Mouse (Mus musculus) neural tube, embryonic 11.5 days (tissue): ENCODE measurements around the gene Cdc73. TPM values are rescaled to one million over a fixed set of nuclear protein-coding genes. Genes with fewer than 3 reads are reported as not detected.

Experiments used
- ATAC-seq: fragments of 200-750 bp; cut with Nextera tagmentation; 2 replicates; pipeline ENCODE4 v1.8.0; 2017; ENCODE audit warnings: moderate number of reproducible peaks, mild to moderate bottlenecking, moderate TSS enrichment, moderate library complexity; ENCODE audit not compliant: insufficient read depth, low FRiP score, low TSS enrichment
- DNase-seq: peaks from one replicate; pipeline ENCODE4 v3.0.0-alpha.2; 2015; ENCODE audit warnings: low spot score
- H3K27ac ChIP-seq: fragments of 300-500 bp; sonication (generic); 2 replicates; pipeline ENCODE4 v1.5.1; 2014; ENCODE audit warnings: low read depth, mild to moderate bottlenecking, low read length
- H3K27me3 ChIP-seq: fragments of 300-500 bp; sonication (generic); 2 replicates; pipeline ENCODE4 v1.6.1; 2014; ENCODE audit warnings: mild to moderate bottlenecking, low read length, mixed read lengths; ENCODE audit not compliant: control insufficient read depth, insufficient read depth
- H3K36me3 ChIP-seq: fragments of 300-500 bp; sonication (generic); 2 replicates; pipeline ENCODE4 v1.6.1; 2014; ENCODE audit warnings: mild to moderate bottlenecking, low read length, moderate library complexity, mixed read lengths; ENCODE audit not compliant: control insufficient read depth, insufficient read depth
- H3K4me1 ChIP-seq: fragments of 300-500 bp; sonication (generic); 2 replicates; pipeline ENCODE4 v1.6.1; 2014; ENCODE audit warnings: low read length, mixed read lengths; ENCODE audit not compliant: control insufficient read depth, insufficient read depth
- H3K4me2 ChIP-seq: fragments of 300-500 bp; sonication (generic); 2 replicates; pipeline ENCODE4 v1.6.1; 2014; ENCODE audit warnings: low read depth, mild to moderate bottlenecking, moderate library complexity
- H3K4me3 ChIP-seq: fragments of 300-500 bp; sonication (generic); 2 replicates; pipeline ENCODE4 v1.5.1; 2014; ENCODE audit warnings: low read depth, low read length
- H3K9ac ChIP-seq: fragments of 300-500 bp; sonication (generic); 2 replicates; pipeline ENCODE4 v1.6.1; 2014; ENCODE audit warnings: mild to moderate bottlenecking, low read length
- H3K9me3 ChIP-seq: fragments of 300-500 bp; sonication (generic); 2 replicates; pipeline ENCODE4 v1.6.1; 2016; ENCODE audit warnings: low read length; ENCODE audit not compliant: control insufficient read depth
- WGBS: fragments of 180-500 bp; shearing (Covaris S2); extraction: QIAGEN DNeasy Blood & Tissue Kit; methylation state at CpG from one replicate; pipeline ENCODE4 v1.1.7; 2014; 5-methylcytosine and 5-hydroxymethylcytosine counted together
- polyA plus RNA-seq: library from polyadenylated mRNA; unstranded; fragments of >200 nt; fragmentation: Nextera tagmentation; extraction: Ambion mirVana; gene quantifications from 2 replicates; pipeline ENCODE4 v1.2.1, GENCODE M21; 2014

Cdc73 gene
- 23.2 and 23.3 TPM in 2 replicates for polyA plus RNA-seq

GRCm38 (mm10) chr1:143702741-143703262 lies at the start of gene Cdc73:
Cdc73 (minus strand) TSS chr1:143702893.
- WGBS = under 1% methylated on average over 53 of the region's 74 CpGs

GRCm38 (mm10) chr1:143745871-143746270 lies 43.2 kb upstream of the Cdc73 start:
- WGBS = 90% methylated on average over 10 of the region's 10 CpGs
- Histone ChIP-seq H3K4me1 (no peaks in the 10 kb centered on the region), H3K9ac (no peak overlapping the region), H3K36me3 (no peaks in the 10 kb centered on the region; the same call in 1 of the 2 replicates), H3K4me2 (no peak overlapping the region), H3K9me3 (no peaks in the 10 kb centered on the region), H3K27me3 (no peaks in the 10 kb centered on the region), H3K27ac (no peak overlapping the region), H3K4me3 (no peak overlapping the region)
- no peak for ATAC-seq
- DNase-seq = no peak

More at GRCm38 (mm10) chr1:143702741-143703262, at the start of gene Cdc73:
- Histone ChIP-seq H3K27me3 (no peaks in the 10 kb centered on the region), H3K27ac (peak within 1 kb of the TSS; percentile 88), H3K9ac (peak within 1 kb of the TSS; percentile 91), H3K36me3 (peaks cover 3% of the 10 kb centered on the region), H3K4me3 (peak within 1 kb of the TSS; percentile 87), H3K9me3 (no peaks in the 10 kb centered on the region), H3K4me2 (peak within 1 kb of the TSS; percentile 67), H3K4me1 (peaks cover 2% of the 10 kb centered on the region; the same call in 1 of the 2 replicates)
- DNase-seq (peak; percentile 93), ATAC-seq (peak; percentile 99)

DNA sequence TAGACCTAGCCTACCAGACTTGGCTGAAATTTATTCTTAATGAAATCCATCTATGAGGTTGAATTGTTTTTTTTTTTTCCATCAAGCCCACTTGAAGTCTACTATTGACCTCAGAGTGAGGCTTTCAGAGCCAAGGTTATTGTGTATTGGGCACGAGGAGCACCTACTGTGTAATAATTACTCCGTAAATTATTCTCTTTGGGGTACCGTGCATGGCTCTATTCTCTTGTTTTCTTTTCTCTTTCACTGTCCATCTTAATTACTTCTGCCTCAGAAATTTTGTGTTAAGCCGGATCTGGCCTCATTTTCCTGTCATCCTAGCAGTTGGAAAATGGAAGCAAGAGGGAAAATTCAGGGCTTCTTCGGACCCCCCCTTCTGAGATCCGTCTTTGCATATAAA lies 39.5 kb upstream of the Cdc73 start:
- Histone ChIP-seq H3K27me3 (no peaks in the 10 kb centered on the region), H3K4me2 (no peak overlapping the region), H3K9me3 (no peaks in the 10 kb centered on the region), H3K36me3 (no peaks in the 10 kb centered on the region; the same call in 1 of the 2 replicates), H3K9ac (no peak overlapping the region), H3K4me1 (no peaks in the 10 kb centered on the region), H3K4me3 (no peak overlapping the region), H3K27ac (no peak overlapping the region)
- no peak for DNase-seq
- 60% methylated on average over 6 of the region's 6 CpGs for WGBS
- ATAC-seq = no peak

DNA sequence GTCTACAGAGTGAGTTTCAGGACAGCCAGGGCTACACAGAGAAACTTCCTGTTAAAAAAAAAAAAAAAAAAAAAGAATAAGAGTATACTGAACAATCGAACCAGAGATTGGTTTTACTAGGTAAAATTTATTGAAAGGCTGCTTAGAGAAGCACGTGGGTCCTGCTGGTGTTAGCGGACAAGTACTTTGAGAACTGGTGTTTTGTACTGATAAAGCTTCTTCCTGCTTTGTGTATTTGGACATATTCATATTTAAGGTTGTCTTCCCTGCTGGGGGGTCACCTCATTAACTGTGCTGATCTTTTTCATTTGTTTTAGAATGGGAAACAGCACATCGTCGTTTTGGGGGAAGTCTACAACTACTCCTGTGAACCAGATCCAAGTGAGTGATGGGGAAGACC lies 38.6 kb upstream of the Cdc73 start:
- ATAC-seq (no peak), DNase-seq (no peak)
- 93% methylated on average over 5 of the region's 5 CpGs for WGBS
- H3K4me1 ChIP-seq = no peaks in the 10 kb centered on the region
- H3K9me3 ChIP-seq = no peaks in the 10 kb centered on the region
- H3K27me3 ChIP-seq = no peaks in the 10 kb centered on the region
- H3K4me3 ChIP-seq = no peak overlapping the region
- H3K9ac ChIP-seq = no peak overlapping the region
- H3K4me2 ChIP-seq = no peak overlapping the region
- H3K36me3 ChIP-seq = no peaks in the 10 kb centered on the region; the same call in 1 of the 2 replicates
- no peak overlapping the region for H3K27ac ChIP-seq

GRCm38 (mm10) chr1:143740581-143740980 lies 37.9 kb upstream of the Cdc73 start:
- no peak for DNase-seq
- ATAC-seq = no peak
- no peak overlapping the region for H3K27ac ChIP-seq
- H3K4me1 ChIP-seq = no peaks in the 10 kb centered on the region
- no peaks in the 10 kb centered on the region for H3K27me3 ChIP-seq
- 86% methylated on average over 10 of the region's 10 CpGs for WGBS
- H3K36me3 ChIP-seq = no peaks in the 10 kb centered on the region
- no peak overlapping the region for H3K9ac ChIP-seq
- H3K9me3 ChIP-seq = no peaks in the 10 kb centered on the region
- no peak overlapping the region for H3K4me2 ChIP-seq
- no peak overlapping the region for H3K4me3 ChIP-seq

GRCm38 (mm10) chr1:143739361-143740350 lies 37.0 kb upstream of the Cdc73 start:
- no peaks in the 10 kb centered on the region for H3K36me3 ChIP-seq
- H3K9ac ChIP-seq = peak overlapping the region; percentile 83
- ATAC-seq (peak; percentile 92), DNase-seq (peak; percentile 89)
- peak overlapping the region; percentile 69 for H3K4me3 ChIP-seq
- H3K4me1 ChIP-seq = no peaks in the 10 kb centered on the region
- under 1% methylated on average over 45 of the region's 71 CpGs for WGBS
- H3K9me3 ChIP-seq = no peaks in the 10 kb centered on the region
- H3K27ac ChIP-seq = peak overlapping the region; percentile 75
- peak overlapping the region; percentile 62 for H3K4me2 ChIP-seq
- H3K27me3 ChIP-seq = no peaks in the 10 kb centered on the region

DNA sequence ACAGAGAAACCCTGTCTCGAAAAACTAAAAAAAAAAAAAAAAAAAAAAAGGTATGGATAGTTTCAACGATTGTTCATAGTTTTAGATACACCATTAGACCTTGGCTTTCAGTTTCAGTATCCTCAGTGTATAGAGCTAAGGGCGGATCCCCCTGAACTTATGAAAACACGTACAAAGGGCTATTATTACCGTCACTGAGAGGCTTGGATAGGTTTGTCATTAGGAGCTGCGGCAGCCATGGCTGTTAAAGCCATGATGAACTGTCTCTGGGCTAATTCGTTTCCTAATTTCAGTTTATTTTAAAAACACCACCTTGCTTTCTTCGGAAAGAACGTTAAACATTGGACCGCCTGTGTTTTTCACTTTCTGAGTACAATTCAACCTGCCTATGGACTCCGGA lies 36.1 kb upstream of the Cdc73 start:
- Histone ChIP-seq H3K36me3 (no peaks in the 10 kb centered on the region), H3K4me2 (peak overlapping the region; percentile 62), H3K27ac (0 out of 2 replicates have a peak overlapping the region, but pooled peaks have one; percentile 75), H3K27me3 (no peaks in the 10 kb centered on the region), H3K4me3 (peak overlapping the region; percentile 69), H3K4me1 (no peaks in the 10 kb centered on the region), H3K9ac (peak overlapping the region; percentile 83), H3K9me3 (no peaks in the 10 kb centered on the region)
- ATAC-seq (0 out of 2 replicates have a peak, but pooled peaks have one; percentile 16), DNase-seq (no peak)
- 31% methylated on average over 11 of the region's 11 CpGs for WGBS

GRCm38 (mm10) chr1:143733914-143734410 lies 31.3 kb upstream of the Cdc73 start:
- no peaks in the 10 kb centered on the region for H3K36me3 ChIP-seq
- H3K27me3 ChIP-seq = no peaks in the 10 kb centered on the region
- 80% methylated on average over 5 of the region's 5 CpGs for WGBS

More at GRCm38 (mm10) chr1:143733914-143734410, 31.3 kb upstream of the Cdc73 start:
- Histone ChIP-seq H3K4me1 (no peaks in the 10 kb centered on the region), H3K27ac (no peak overlapping the region), H3K9ac (no peak overlapping the region), H3K4me2 (no peak overlapping the region), H3K4me3 (no peak overlapping the region), H3K9me3 (no peaks in the 10 kb centered on the region)
- ATAC-seq (no peak), DNase-seq (no peak)
